Mouse (Mus musculus) T-helper 1 cell (primary cell): ENCODE results near the gene Trnau1ap.

Experiments
- in situ Hi-C: fragments of 300-600 bp; cut with MboI, MseI; formaldehyde crosslinking; loops from one replicate; pipeline ENCODE4 v1.15.1; 2025; ENCODE audit warnings: high pct_unique_total_duplicates

Trnau1ap gene

GRCm38 (mm10) chr4:132344403-132345134, 15.2 kb upstream of the Trnau1ap start:
- in situ Hi-C loops = no loop called here

GRCm38 (mm10) chr4:132341451-132341850, 12.1 kb upstream of the Trnau1ap start:
- in situ Hi-C loops = no loop called here

DNA sequence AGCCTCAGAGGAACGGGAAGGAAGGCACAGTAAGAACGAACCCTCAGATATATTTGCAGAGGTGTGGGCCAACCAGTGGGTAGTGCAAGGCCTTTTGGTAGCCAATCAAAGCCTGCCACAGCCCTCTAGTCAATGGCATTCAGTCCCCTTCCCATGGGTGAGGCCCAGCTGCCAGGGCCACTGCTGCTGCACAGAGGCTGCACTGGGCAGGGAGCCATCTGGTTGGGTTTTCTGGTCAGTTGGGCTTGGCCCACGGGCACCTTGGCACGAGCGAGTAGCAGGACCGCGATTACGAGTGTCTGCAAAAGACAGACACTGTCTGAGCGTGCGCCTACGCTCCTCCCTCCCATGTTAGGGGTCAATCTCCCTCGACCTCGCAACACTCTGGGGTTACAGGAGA, 9.6 kb upstream of the Trnau1ap start:
- in situ Hi-C loops = no loop called here

DNA sequence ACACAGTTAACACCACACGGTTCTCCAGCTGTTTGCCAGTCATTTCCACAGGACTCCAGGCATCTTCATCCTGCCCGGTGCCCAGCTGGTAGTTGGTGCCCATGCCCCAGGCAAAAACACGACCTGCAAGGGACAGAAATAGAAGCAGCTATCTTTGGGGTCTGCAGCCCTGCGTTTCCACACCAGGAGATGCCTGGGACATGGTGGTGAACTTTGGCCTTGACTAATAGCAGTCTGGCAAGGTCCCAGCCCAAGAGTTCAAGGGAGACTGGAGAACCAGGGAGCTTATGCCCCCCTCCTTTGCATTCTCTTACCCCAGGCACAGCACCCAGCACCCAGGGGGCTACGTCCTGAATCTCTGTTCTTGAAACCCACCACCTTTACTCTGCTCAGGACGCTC, 3.5 kb upstream of the Trnau1ap start:
- in situ Hi-C loops = no loop called here

DNA sequence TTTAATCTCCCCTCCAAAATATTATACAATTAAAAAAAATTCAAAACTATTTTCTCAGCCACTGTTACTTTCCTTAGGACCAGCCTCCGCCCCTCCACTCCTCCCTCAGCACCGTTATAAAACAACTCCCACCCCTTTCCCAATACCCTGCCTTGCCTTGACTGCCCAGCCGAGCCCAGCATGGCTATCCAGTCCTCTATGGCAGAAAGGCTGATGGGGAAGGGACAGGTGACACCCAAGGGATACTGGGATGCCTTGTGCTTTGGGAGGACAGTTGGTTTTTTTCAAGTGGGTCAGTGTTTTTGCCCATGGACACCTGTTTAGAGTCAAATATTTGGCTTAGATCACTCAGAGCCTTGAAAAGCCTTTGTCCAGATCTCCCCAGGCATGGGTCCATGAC, 2.6 kb upstream of the Trnau1ap start:
- in situ Hi-C loops = no loop called here

- in situ Hi-C loops = no loop called here
These were observed 557 bp upstream of the Trnau1ap start for GRCm38 (mm10) chr4:132329835-132330354.

GRCm38 (mm10) chr4:132328391-132328982, 851 bp downstream of the Trnau1ap start:
- in situ Hi-C loops = no loop called here

GRCm38 (mm10) chr4:132326481-132326880, 2.9 kb downstream of the Trnau1ap start:
- in situ Hi-C loops = no loop called here

- in situ Hi-C loops = loop anchor here (25.0 kb wide), 1 partner anchor 1403 kb away; the partner anchor contains the start of gene Laptm5
These were observed 13.6 kb downstream of the Trnau1ap start for GRCm38 (mm10) chr4:132315711-132316110.

DNA sequence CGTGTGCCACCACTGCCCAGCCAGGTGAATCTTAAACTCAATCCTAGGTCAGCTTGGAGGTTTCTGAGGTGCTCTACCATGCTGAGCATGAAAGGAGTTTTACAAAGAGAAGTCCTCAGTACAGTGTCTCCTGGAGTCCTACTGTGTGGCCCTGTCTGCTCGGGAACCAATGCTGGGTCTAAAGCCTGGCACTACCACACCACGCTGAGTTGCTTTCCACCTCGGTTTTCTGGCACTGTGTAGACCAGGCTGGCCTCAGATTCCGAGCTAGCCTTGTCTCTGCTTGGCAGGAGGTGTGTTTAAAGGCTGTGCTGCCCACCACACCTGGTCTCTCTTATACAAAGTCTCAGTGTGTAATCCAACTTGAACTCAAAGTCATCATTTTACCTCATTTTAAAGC, 16.7 kb downstream of the Trnau1ap start:
- in situ Hi-C loops = loop anchor here (5.0 to 25.0 kb wide), 2 partner anchors 40 to 1400 kb away; partner anchors contain the start of genes Laptm5 and Taf12

- in situ Hi-C loops = loop anchor here (5.0 to 25.0 kb wide), 2 partner anchors 40 to 1400 kb away; partner anchors contain the start of genes Laptm5 and Taf12
These were observed 17.5 kb downstream of the Trnau1ap start for GRCm38 (mm10) chr4:132311801-132312200.

DNA sequence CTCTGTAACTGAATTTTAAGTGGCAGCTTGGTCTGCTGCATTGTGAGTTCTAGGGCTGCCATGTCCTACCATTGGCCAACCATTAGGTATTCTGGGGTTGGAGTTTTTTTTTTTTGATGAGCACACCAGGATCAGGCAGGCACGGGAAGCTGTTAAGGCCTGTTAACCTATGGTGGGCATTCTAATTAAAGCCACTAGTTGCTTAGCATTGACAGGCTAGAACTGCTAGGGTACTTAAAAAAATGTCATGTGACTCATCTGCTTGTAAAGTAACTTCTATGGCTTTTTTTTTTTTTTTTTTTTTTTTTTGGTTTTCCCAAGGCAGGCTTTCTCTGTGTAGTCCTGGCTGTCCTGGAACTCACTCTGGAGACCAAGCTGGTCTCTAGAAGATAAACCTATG, 18.1 kb downstream of the Trnau1ap start:
- in situ Hi-C loops = loop anchor here (5.0 to 25.0 kb wide), 2 partner anchors 39 to 1399 kb away; partner anchors contain the start of genes Laptm5 and Taf12

GRCm38 (mm10) chr4:132309849-132310472, 19.4 kb downstream of the Trnau1ap start:
- in situ Hi-C loops = loop anchor here (5.0 to 25.0 kb wide), 2 partner anchors 38 to 1398 kb away; partner anchors contain the start of genes Laptm5 and Taf12

- in situ Hi-C loops = loop anchor here (25.0 kb wide), 1 partner anchor 1397 kb away; the partner anchor contains the start of gene Laptm5
These were observed 20.0 kb downstream of the Trnau1ap start for GRCm38 (mm10) chr4:132309140-132309848.

- in situ Hi-C loops = loop anchor here (25.0 kb wide), 1 partner anchor 1396 kb away; the partner anchor contains the start of gene Laptm5
These were observed 20.8 kb downstream of the Trnau1ap start for GRCm38 (mm10) chr4:132308437-132309139.

GRCm38 (mm10) chr4:132306004-132306403, 23.3 kb downstream of the Trnau1ap start:
- in situ Hi-C loops = loop anchor here (25.0 kb wide), 1 partner anchor 1394 kb away; the partner anchor contains the start of gene Laptm5

GRCm38 (mm10) chr4:132305276-132305675, 24.1 kb downstream of the Trnau1ap start:
- in situ Hi-C loops = loop anchor here (25.0 kb wide), 1 partner anchor 1393 kb away; the partner anchor contains the start of gene Laptm5

DNA sequence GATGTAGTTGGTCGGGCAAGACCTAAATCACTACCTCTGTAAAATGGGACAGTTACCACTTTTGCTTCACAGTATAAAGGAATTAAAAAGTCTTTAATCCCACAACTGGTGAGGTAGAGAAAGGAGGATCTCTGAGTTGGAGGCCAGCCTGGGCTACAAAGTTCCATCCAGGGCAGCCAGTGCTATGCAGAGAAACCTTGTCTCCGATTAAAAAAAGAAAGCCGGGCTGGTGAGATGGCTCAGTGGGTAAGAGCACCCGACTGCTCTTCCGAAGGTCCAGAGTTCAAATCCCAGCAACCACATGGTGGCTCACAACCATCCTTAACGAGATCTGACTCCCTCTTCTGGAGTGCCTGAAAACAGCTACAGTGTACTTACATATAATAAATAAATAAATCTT, 25.9 kb downstream of the Trnau1ap start:
- in situ Hi-C loops = loop anchor here (25.0 kb wide), 1 partner anchor 1391 kb away; the partner anchor contains the start of gene Laptm5

DNA sequence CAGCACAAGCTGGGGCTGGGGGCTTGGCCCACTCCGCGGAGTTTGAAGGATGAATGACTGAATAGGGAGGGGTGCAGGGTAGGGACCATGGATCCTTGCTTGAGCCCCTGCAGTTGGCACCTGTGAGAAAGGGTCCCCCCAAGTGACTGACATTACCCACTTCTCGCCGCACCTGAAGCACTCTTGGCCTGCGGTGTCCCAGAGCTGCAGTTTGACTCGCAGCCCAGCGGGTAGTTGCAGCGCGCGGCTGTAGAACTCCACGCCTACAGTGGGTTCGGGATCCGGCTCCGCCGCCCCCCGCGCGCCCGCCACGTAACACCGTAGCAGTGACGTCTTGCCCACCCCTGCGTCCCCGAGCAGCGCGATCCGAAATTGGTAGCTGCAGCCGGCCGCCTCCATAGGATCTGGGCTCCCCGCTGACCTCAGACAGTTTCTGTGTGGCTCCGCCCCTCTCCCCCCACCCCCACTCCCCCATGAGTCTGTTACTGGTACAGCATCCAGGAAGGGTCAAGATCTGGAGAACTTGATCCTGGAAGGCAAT, 26.3 kb downstream of the Trnau1ap start, which contains the start of gene Rab42:
Gene Rab42 (minus strand): TSS at position 447 of the 541 bp plus-strand sequence.
- in situ Hi-C loops = loop anchor here (25.0 kb wide), 1 partner anchor 1391 kb away; the partner anchor contains the start of gene Laptm5
